Mouse (Mus musculus) spleen, adult 2 months (tissue): ENCODE results near the gene Dmac2.

ENCODE experiments used
- CTCF ChIP-seq: fragments of 200-500 bp; IDR thresholded peaks from 2 replicates; pipeline ENCODE4 v1.5.1; 2011; ENCODE audit warnings: mild to moderate bottlenecking, inconsistent platforms; ENCODE audit not compliant: insufficient read depth, insufficient read length, insufficient replicate concordance; ENCODE audit errors: extremely low read depth
- POLR2A ChIP-seq: fragments of 200-500 bp; IDR thresholded peaks from 2 replicates; pipeline ENCODE4 v1.6.1; 2011; ENCODE audit warnings: low read depth, low read length, inconsistent platforms

GRCm38 (mm10) chr7:25644136-25644535 lies 24.9 kb downstream of the Dmac2 start:
- TF ChIP-seq POLR2A (no peak), CTCF (no peak)
